Mouse (Mus musculus) bone marrow macrophage, adult 2 months (primary cell): Measurements from ENCODE around the gene Tmem218.

Experiments
- CTCF ChIP-seq: IDR thresholded peaks from 2 replicates; pipeline ENCODE4 v1.5.1; 2012; ENCODE audit warnings: low read depth, mild to moderate bottlenecking, low read length, moderate library complexity
- POLR2A ChIP-seq: IDR thresholded peaks from 2 replicates; pipeline ENCODE4 v1.6.1; 2012; ENCODE audit warnings: mild to moderate bottlenecking, low read depth, low read length, borderline replicate concordance

- no peak for TF ChIP-seq POLR2A
- no peak for TF ChIP-seq CTCF
These were observed 46.6 kb downstream of the Tmem218 start for GRCm38 (mm10) chr9:37254531-37255110.
